8 mouse cellular contexts compared by ENCODE assay signal in genomic region chr17:28048425-28048824, GRCm38 (mm10). TPM values are rescaled to one million over a fixed set of nuclear protein-coding genes. Genes with fewer than 3 reads are reported as not detected.
DNase-seq lines count a peak whose midpoint lies in the region; ATAC-seq and TF ChIP-seq lines count a peak whose summit lies in the region.

No protein-coding gene starts in this region.

- no peak for TF ChIP-seq POLR2A in ES-Bruce4 (IDR thresholded peaks at IDR 0.05; ENCODE audit: insufficient read depth, low read length)
- TF ChIP-seq POLR2A in embryonic fibroblast, embryonic 13.5 days (IDR thresholded peaks at IDR 0.05; ENCODE audit: low read depth, low read length) = no peak

- no peak overlapping the region for H3K4me3 ChIP-seq in heart, embryonic 12.5 days
- no peak overlapping the region for H3K4me3 ChIP-seq in ES-Bruce4 (ENCODE audit: low read depth, low read length)
- H3K4me3 ChIP-seq in embryonic fibroblast, embryonic 13.5 days (ENCODE audit: insufficient read depth, low read length) = no peak overlapping the region
- no peak overlapping the region for H3K4me3 ChIP-seq in kidney, postnatal 0 days (replicated peaks; ENCODE audit: low read depth, low read length)
- no peak overlapping the region for H3K4me3 ChIP-seq in neural tube, embryonic 13.5 days

- no peaks in the 10 kb centered on the region for H3K27me3 ChIP-seq in heart, embryonic 12.5 days (replicated peaks)
- H3K27me3 ChIP-seq in ES-Bruce4 (ENCODE audit: control insufficient read depth, insufficient read depth, low read length, poor library complexity, severe bottlenecking) = no peaks in the 10 kb centered on the region
- H3K27me3 ChIP-seq in kidney, postnatal 0 days (ENCODE audit: insufficient read depth, low read length) = no peaks in the 10 kb centered on the region
- H3K27me3 ChIP-seq in neural tube, embryonic 13.5 days = no peaks in the 10 kb centered on the region

- no peaks in the 10 kb centered on the region for H3K9me3 ChIP-seq in heart, embryonic 12.5 days (replicated peaks)
- no peaks in the 10 kb centered on the region for H3K9me3 ChIP-seq in ES-Bruce4 (replicated peaks; ENCODE audit: control insufficient read depth, insufficient read depth, low read length, poor library complexity, severe bottlenecking)
- H3K9me3 ChIP-seq in kidney, postnatal 0 days (replicated peaks; ENCODE audit: low read length) = no peaks in the 10 kb centered on the region
- no peaks in the 10 kb centered on the region for H3K9me3 ChIP-seq in neural tube, embryonic 13.5 days

- DNase-seq in heart, adult 18-20 months = no peak
- peak; percentile 93 for DNase-seq in kidney, postnatal 0 days (ENCODE audit: low spot score)
- no peak for DNase-seq in layer of hippocampus, adult 11-12 months (ENCODE audit: low spot score)
- DNase-seq in testis, postnatal 14 days (ENCODE audit: low spot score) = no peak

- H3K4me1 ChIP-seq in heart, embryonic 12.5 days (replicated peaks) = 0 out of 2 replicates have a peak, but pooled peaks cover 3% of the 10 kb centered on the region
- H3K4me1 ChIP-seq in ES-Bruce4 (ENCODE audit: control insufficient read depth, insufficient read depth, low read length) = no peaks in the 10 kb centered on the region
- H3K4me1 ChIP-seq in embryonic fibroblast, embryonic 13.5 days (ENCODE audit: control insufficient read depth, insufficient read depth, low read length) = no peaks in the 10 kb centered on the region
- no peaks in the 10 kb centered on the region for H3K4me1 ChIP-seq in kidney, postnatal 0 days (replicated peaks; ENCODE audit: insufficient read depth, low read length)
- H3K4me1 ChIP-seq in neural tube, embryonic 13.5 days (replicated peaks) = peaks cover 29% of the 10 kb centered on the region

- TF ChIP-seq CTCF in ES-Bruce4 (IDR thresholded peaks at IDR 0.05; ENCODE audit: low read depth, low read length) = peak; percentile 100
- peak; percentile 97 for TF ChIP-seq CTCF in embryonic fibroblast, embryonic 13.5 days (IDR thresholded peaks at IDR 0.05; ENCODE audit: borderline replicate concordance, insufficient read depth, low read length)
- TF ChIP-seq CTCF in kidney, postnatal 0 days (IDR thresholded peaks at IDR 0.05; ENCODE audit: low read depth) = peak; percentile 97

- H3K4me2 ChIP-seq in heart, embryonic 12.5 days = no peak overlapping the region
- H3K4me2 ChIP-seq in kidney, postnatal 0 days (ENCODE audit: low read length) = no peak overlapping the region
- H3K4me2 ChIP-seq in neural tube, embryonic 13.5 days = no peak overlapping the region

- ATAC-seq in heart, embryonic 12.5 days (ENCODE audit: insufficient number of reproducible peaks, low FRiP score) = peak; percentile 64; the same call in 1 of the 2 replicates
- ATAC-seq in kidney, postnatal 0 days (replicated peaks; ENCODE audit: low FRiP score, low read depth) = peak; percentile 52; the same call in 1 of the 2 replicates
- peak; percentile 73; the same call in 1 of the 2 replicates for ATAC-seq in neural tube, embryonic 13.5 days (ENCODE audit: low read depth)

- no peak overlapping the region for H3K9ac ChIP-seq in heart, embryonic 12.5 days
- no peak overlapping the region for H3K9ac ChIP-seq in ES-Bruce4 (ENCODE audit: low read depth, poor library complexity, severe bottlenecking)
- H3K9ac ChIP-seq in kidney, postnatal 0 days (ENCODE audit: low read depth, low read length) = no peak overlapping the region
- H3K9ac ChIP-seq in neural tube, embryonic 13.5 days = peak overlapping the region; percentile 22; the same call in 1 of the 2 replicates

- no peak overlapping the region for H3K27ac ChIP-seq in heart, embryonic 12.5 days (ENCODE audit: poor library complexity, severe bottlenecking)
- peak overlapping the region; percentile 48; the same call in 1 of the 2 replicates for H3K27ac ChIP-seq in ES-Bruce4 (ENCODE audit: insufficient read depth, low read length)
- H3K27ac ChIP-seq in embryonic fibroblast, embryonic 13.5 days (ENCODE audit: insufficient read depth, low read length) = no peak overlapping the region
- H3K27ac ChIP-seq in kidney, postnatal 0 days = no peak overlapping the region
- H3K27ac ChIP-seq in neural tube, embryonic 13.5 days (replicated peaks) = 0 out of 2 replicates have a peak overlapping the region, but pooled peaks have one; percentile 15

- H3K36me3 ChIP-seq in heart, embryonic 12.5 days = peaks cover 43% of the 10 kb centered on the region
- no peaks in the 10 kb centered on the region for H3K36me3 ChIP-seq in ES-Bruce4 (ENCODE audit: control insufficient read depth, insufficient read depth, low read length, poor library complexity, severe bottlenecking)
- peaks cover 22% of the 10 kb centered on the region for H3K36me3 ChIP-seq in kidney, postnatal 0 days (ENCODE audit: insufficient read depth, low read length)
- H3K36me3 ChIP-seq in neural tube, embryonic 13.5 days = peaks cover 72% of the 10 kb centered on the region

- 0 out of 2 replicates have a peak, but pooled peaks have one; percentile 35 for TF ChIP-seq EP300 in ES-Bruce4 (IDR thresholded peaks at IDR 0.05; ENCODE audit: insufficient read depth, low read depth, low read length)

- whole genome bisulfite sequencing in heart, embryonic 12.5 days = 47% methylated on average over 4 of the region's 4 CpGs
- 51% methylated on average over 4 of the region's 4 CpGs for WGBS in kidney, postnatal 0 days
- 49% methylated on average over 4 of the region's 4 CpGs for WGBS in neural tube, embryonic 13.5 days

RNA-seq across cellular contexts. Expression of gene Tcp11, which starts 32.0 kb away (rescaled TPM):
- 0.23 and 1.1 TPM in 2 replicates for polyA plus RNA-seq in heart, embryonic 12.5 days (2016; fragmentation: Nextera tagmentation; extraction: Ambion mirVana)
- under 1 TPM in 1 of 2 experiments, not detected in 1; 0.33 TPM for total RNA-seq in heart, adult 18-20 months (2021)
- polyA plus RNA-seq in ES-Bruce4 (2011; ENCODE audit: insufficient read depth, insufficient read length, low read depth, missing spikeins) = 11.6 and 18.9 TPM in 2 replicates
- polyA plus RNA-seq in embryonic fibroblast, embryonic 13.5 days (2011; ENCODE audit: insufficient read length, low read depth, missing spikeins) = not detected in 2 replicates
- 5.8 TPM in 2 replicates for polyA plus RNA-seq in kidney, postnatal 0 days (2015; fragmentation: Nextera tagmentation; extraction: Ambion mirVana)
- 1.5 and 2.5 TPM in 2 replicates for polyA plus RNA-seq in neural tube, embryonic 13.5 days (2015; fragmentation: Nextera tagmentation; extraction: Ambion mirVana)

Comparison
In these comparisons a context has a peak if more than half of its experiments do, and no peak if none do; other contexts are left out.
1. H3K27ac ChIP-seq: peak in ES-Bruce4 (single experiment) and neural tube, embryonic 13.5 days (single experiment); none in heart, embryonic 12.5 days (single experiment), embryonic fibroblast, embryonic 13.5 days (single experiment) and kidney, postnatal 0 days (single experiment).
2. Peak in every context shown above with its lines, with median percentiles within 50 percentile points of each other: ATAC-seq and CTCF ChIP-seq.